Mouse (Mus musculus) hindbrain, embryonic 14.5 days (tissue): ENCODE data around the gene Slc27a3. TPM values are rescaled to one million over a fixed set of nuclear protein-coding genes. Genes with fewer than 3 reads are reported as not detected.

Experiments
- ATAC-seq: fragments of 200-750 bp; cut with Nextera tagmentation; 2 replicates; pipeline ENCODE4 v1.8.0; 2017; ENCODE audit warnings: moderate number of reproducible peaks, mild to moderate bottlenecking, moderate TSS enrichment, moderate library complexity; ENCODE audit not compliant: low FRiP score
- DNase-seq: peaks from one replicate; pipeline ENCODE4 v3.0.0-alpha.2; 2015; ENCODE audit warnings: low spot score
- H3K27ac ChIP-seq: fragments of 300-500 bp; sonication (generic); 2 replicates; pipeline ENCODE4 v1.5.1; 2014; ENCODE audit warnings: mild to moderate bottlenecking, moderate library complexity
- H3K27me3 ChIP-seq: fragments of 300-500 bp; sonication (generic); 2 replicates; pipeline ENCODE4 v1.6.1; 2014; ENCODE audit warnings: mild to moderate bottlenecking, low read length, mixed read lengths; ENCODE audit not compliant: control insufficient read depth, insufficient read depth
- H3K36me3 ChIP-seq: fragments of 300-500 bp; sonication (generic); replicated peaks from 2 replicates; pipeline ENCODE4 v1.6.1; 2014; ENCODE audit not compliant: control insufficient read depth, insufficient read depth
- H3K4me1 ChIP-seq: fragments of 300-500 bp; sonication (generic); replicated peaks from 2 replicates; pipeline ENCODE4 v1.6.1; 2014; ENCODE audit warnings: antibody characterized with exemption, low read length, mixed read lengths; ENCODE audit not compliant: control insufficient read depth, insufficient read depth
- H3K4me2 ChIP-seq: fragments of 300-500 bp; sonication (generic); replicated peaks from 2 replicates; pipeline ENCODE4 v1.6.1; 2014; ENCODE audit warnings: mild to moderate bottlenecking, moderate library complexity
- H3K4me3 ChIP-seq: fragments of 300-500 bp; sonication (generic); replicated peaks from 2 replicates; pipeline ENCODE4 v1.5.1; 2014; ENCODE audit warnings: mild to moderate bottlenecking, low read length
- H3K9ac ChIP-seq: fragments of 300-500 bp; sonication (generic); 2 replicates; pipeline ENCODE4 v1.6.1; 2014
- H3K9me3 ChIP-seq: fragments of 300-500 bp; sonication (generic); 2 replicates; pipeline ENCODE4 v1.6.1; 2016; ENCODE audit warnings: low read length; ENCODE audit not compliant: control insufficient read depth
- WGBS: fragments of 180-500 bp; shearing (Covaris S2); extraction: QIAGEN DNeasy Blood & Tissue Kit; methylation state at CpG from one replicate; pipeline ENCODE4 v1.1.7; 2014; 5-methylcytosine and 5-hydroxymethylcytosine counted together
- polyA plus RNA-seq: library from polyadenylated mRNA; unstranded; fragments of >200 nt; fragmentation: Nextera tagmentation; extraction: Ambion mirVana; gene quantifications from 2 replicates; pipeline ENCODE4 v1.2.1, GENCODE M21; 2014

The Slc27a3 gene
- polyA plus RNA-seq, 1 experiment from 2014 or later, result 24.1 TPM

- H3K4me3 ChIP-seq, result no peak overlapping the region
- no peak overlapping the region for H3K4me2 ChIP-seq
- ATAC-seq (no peak), DNase-seq (no peak)
- H3K9ac ChIP-seq, result no peak overlapping the region
- no peak overlapping the region for H3K27ac ChIP-seq
- H3K27me3 ChIP-seq, result no peaks in the 10 kb centered on the region
- 76% methylated on average over 7 of the region's 7 CpGs for WGBS
- no peaks in the 10 kb centered on the region for H3K9me3 ChIP-seq
- peaks cover 27% of the 10 kb centered on the region for H3K36me3 ChIP-seq
- H3K4me1 ChIP-seq, result peaks cover 20% of the 10 kb centered on the region
These were observed 4.8 kb downstream of the Slc27a3 start for GRCm38 (mm10) chr3:90384851-90385375.

DNA sequence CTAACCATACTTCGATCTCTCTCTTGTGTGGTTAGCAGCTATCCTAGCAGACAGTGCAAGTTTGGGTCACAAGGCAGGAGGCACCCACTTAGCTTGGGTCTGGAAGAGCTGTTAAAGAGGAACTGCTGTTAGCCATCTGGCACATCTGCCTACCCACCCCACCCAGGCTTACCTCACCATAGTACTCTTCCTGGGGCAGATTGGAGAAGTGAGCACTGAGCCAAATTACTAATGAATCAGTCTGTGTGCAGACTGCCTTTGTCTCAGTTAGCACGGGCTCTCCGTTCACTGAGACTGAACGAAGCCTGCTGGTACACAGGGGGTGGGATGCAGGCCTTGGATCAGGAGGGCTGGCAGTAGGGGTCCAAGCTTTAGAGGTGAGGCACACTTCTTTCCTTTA is 6.0 kb downstream of the Slc27a3 start:
- H3K27ac ChIP-seq, result peak overlapping the region; percentile 49
- H3K4me1 ChIP-seq, result peaks cover 20% of the 10 kb centered on the region
- H3K4me3 ChIP-seq, result no peak overlapping the region
- no peaks in the 10 kb centered on the region for H3K27me3 ChIP-seq
- H3K4me2 ChIP-seq, result no peak overlapping the region
- 0 out of 2 replicates have a peak, but pooled peaks have one; percentile 35 for ATAC-seq
- WGBS, result 58% methylated on average over 4 of the region's 4 CpGs
- H3K9me3 ChIP-seq, result no peaks in the 10 kb centered on the region
- H3K36me3 ChIP-seq, result peaks cover 27% of the 10 kb centered on the region
- no peak for DNase-seq
- H3K9ac ChIP-seq, result no peak overlapping the region

DNA sequence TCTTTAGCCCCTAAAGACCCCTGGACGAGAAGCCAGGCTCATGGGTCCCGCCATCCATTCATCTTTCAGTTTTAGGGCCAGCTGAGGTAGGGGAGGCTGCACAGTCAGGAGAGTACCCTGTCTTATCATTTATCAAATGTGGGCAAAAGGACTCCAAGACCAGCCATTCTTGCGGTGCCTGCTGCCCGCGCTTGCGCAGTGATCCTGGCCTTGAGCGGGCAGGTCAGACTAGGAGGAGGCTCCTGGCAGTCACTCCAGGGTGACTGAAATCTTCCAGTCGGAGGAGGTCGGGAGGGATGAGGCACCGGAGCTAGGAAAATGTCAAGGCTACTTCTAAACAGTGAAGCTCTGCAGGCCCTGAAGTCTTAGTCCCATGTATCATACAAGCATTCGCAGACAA is 8.0 kb downstream of the Slc27a3 start:
- H3K36me3 ChIP-seq, result peaks cover 20% of the 10 kb centered on the region
- no peak overlapping the region for H3K27ac ChIP-seq
- WGBS, result 74% methylated on average over 11 of the region's 11 CpGs
- H3K4me1 ChIP-seq, result peaks cover under 1% of the 10 kb centered on the region
- DNase-seq (no peak), ATAC-seq (no peak)
- no peaks in the 10 kb centered on the region for H3K27me3 ChIP-seq
- no peak overlapping the region for H3K9ac ChIP-seq
- no peaks in the 10 kb centered on the region for H3K9me3 ChIP-seq
- H3K4me3 ChIP-seq, result no peak overlapping the region
- H3K4me2 ChIP-seq, result no peak overlapping the region

DNA sequence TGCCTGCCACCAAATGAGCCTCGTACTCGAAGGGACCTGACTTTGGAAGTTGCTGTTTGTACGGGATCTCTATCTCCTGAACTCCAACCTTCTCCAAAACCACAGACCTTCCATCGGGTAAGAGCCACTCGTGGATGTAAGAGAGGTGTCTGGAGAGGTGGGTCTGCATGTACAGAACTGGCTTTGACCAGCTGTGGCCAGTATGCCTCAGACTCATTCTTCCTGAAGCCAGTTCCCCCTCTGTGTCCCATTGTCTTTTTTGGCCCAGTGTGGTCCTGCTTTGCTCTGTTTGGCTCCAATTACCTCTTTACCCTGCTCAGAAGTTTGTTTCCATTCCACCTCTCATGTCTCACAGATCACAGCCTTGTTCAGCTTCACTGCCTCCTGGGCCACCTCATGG is 11.2 kb downstream of the Slc27a3 start:
- no peaks in the 10 kb centered on the region for H3K9me3 ChIP-seq
- no peak for DNase-seq
- no peak overlapping the region for H3K27ac ChIP-seq
- H3K4me3 ChIP-seq, result no peak overlapping the region
- ATAC-seq, result no peak
- no peaks in the 10 kb centered on the region for H3K27me3 ChIP-seq
- WGBS, result 81% methylated on average over 5 of the region's 5 CpGs
- no peak overlapping the region for H3K9ac ChIP-seq
- no peak overlapping the region for H3K4me2 ChIP-seq
- H3K4me1 ChIP-seq, result peaks cover 5% of the 10 kb centered on the region; the same call in 1 of the 2 replicates
- no peaks in the 10 kb centered on the region for H3K36me3 ChIP-seq

- Histone ChIP-seq H3K9me3 (no peaks in the 10 kb centered on the region), H3K4me1 (peaks cover 5% of the 10 kb centered on the region; the same call in 1 of the 2 replicates), H3K4me2 (no peak overlapping the region), H3K9ac (no peak overlapping the region; the same call in 1 of the 2 replicates), H3K27me3 (no peaks in the 10 kb centered on the region), H3K4me3 (no peak overlapping the region), H3K36me3 (no peaks in the 10 kb centered on the region), H3K27ac (0 out of 2 replicates have a peak overlapping the region, but pooled peaks have one; percentile 17)
- WGBS, result 20% methylated on average over 1 of the region's 1 CpGs
- ATAC-seq (peak; percentile 22; the same call in 1 of the 2 replicates), DNase-seq (no peak)
These were observed 13.5 kb downstream of the Slc27a3 start for GRCm38 (mm10) chr3:90376247-90376585.

DNA sequence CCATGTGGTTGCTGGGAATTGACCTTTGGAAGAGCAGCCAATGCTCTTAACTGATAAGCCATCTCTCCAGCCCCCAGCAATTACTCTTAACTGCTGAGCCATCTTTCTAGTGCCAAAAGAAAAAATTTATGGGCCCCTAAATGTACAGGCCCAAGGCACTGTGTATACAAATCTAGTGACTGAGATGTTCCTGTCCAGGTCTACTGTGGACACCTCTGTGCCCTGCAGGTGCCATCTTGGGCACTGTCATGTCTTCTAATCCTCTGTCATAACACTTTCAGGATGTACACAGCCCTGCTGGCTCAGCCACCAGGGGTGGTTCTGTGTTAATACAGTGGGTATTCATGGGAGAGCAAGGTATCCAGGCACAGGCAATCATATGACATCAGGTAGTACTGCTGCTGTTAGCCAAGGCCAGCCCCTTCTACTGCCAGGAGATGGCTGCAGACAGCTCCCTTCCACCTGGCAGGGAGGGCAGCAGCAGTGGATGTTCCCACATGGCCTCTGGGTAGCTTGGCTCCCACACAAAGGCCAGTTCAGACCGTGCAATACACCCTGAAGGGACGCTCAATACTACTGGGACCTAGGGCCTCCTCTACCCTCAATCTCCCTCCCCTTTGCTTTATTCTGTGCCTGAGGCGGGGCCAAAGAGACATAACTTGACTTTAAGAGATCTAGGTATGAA is 14.0 kb downstream of the Slc27a3 start:
- DNase-seq, result no peak
- H3K27me3 ChIP-seq, result no peaks in the 10 kb centered on the region
- no peaks in the 10 kb centered on the region for H3K36me3 ChIP-seq
- ATAC-seq, result 0 out of 2 replicates have a peak, but pooled peaks have one; percentile 25
- H3K27ac ChIP-seq, result no peak overlapping the region
- H3K9me3 ChIP-seq, result no peaks in the 10 kb centered on the region
- 9% methylated on average over 3 of the region's 3 CpGs for WGBS
- no peak overlapping the region for H3K9ac ChIP-seq
- H3K4me2 ChIP-seq, result no peak overlapping the region
- H3K4me3 ChIP-seq, result no peak overlapping the region
- peaks cover 5% of the 10 kb centered on the region; the same call in 1 of the 2 replicates for H3K4me1 ChIP-seq

DNA sequence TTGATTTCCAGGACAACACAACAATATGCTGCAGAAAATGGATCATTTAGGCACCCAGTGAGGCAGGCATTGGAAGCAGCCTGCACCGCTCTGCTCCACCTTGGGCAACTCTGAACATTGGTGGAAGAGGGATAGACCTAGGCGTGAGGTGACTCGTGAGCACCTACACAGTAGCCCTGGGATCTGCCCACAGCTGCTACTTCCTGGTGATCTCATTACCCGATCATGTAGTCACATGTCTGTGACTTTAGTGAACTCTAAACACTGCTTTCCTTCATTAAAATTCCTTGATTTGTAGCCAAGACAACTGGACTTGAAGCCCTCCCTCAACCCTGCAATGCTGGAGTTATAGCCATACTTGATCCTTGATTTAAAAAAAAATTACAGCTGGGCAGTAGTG is 15.4 kb downstream of the Slc27a3 start:
- Histone ChIP-seq H3K4me1 (peaks cover 5% of the 10 kb centered on the region; the same call in 1 of the 2 replicates), H3K36me3 (no peaks in the 10 kb centered on the region), H3K4me2 (no peak overlapping the region), H3K27me3 (no peaks in the 10 kb centered on the region), H3K27ac (no peak overlapping the region), H3K4me3 (no peak overlapping the region), H3K9ac (no peak overlapping the region), H3K9me3 (no peaks in the 10 kb centered on the region)
- 95% methylated on average over 4 of the region's 4 CpGs for WGBS
- no peak for DNase-seq
- no peak for ATAC-seq

GRCm38 (mm10) chr3:90373432-90374028 is 16.2 kb downstream of the Slc27a3 start:
- Histone ChIP-seq H3K4me1 (peaks cover 5% of the 10 kb centered on the region; the same call in 1 of the 2 replicates), H3K9me3 (no peaks in the 10 kb centered on the region), H3K27ac (no peak overlapping the region), H3K36me3 (no peaks in the 10 kb centered on the region), H3K9ac (no peak overlapping the region), H3K27me3 (no peaks in the 10 kb centered on the region), H3K4me2 (no peak overlapping the region), H3K4me3 (no peak overlapping the region)
- DNase-seq (peak; percentile 89), ATAC-seq (peak; percentile 78)
- 28% methylated on average over 4 of the region's 4 CpGs for WGBS

DNA sequence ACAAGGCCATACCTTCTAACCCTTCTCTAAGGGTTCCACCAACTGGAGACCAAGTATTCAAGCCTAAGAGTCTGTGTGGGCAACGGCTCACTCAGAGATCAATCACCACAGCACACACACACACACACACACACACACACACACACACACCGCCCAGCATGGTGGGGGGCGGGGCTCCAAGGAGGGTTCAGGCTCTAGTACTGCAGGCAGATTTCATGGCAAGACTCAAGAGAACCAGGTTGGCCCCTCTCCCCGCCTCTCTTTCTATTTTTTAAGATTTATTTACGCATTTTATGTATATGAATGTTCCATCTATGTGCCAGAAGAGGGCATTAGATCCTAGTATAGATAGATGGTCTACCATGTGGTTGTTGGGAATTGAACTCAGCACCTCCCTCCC is 16.9 kb downstream of the Slc27a3 start:
- Histone ChIP-seq H3K4me1 (peaks cover 5% of the 10 kb centered on the region; the same call in 1 of the 2 replicates), H3K4me2 (no peak overlapping the region), H3K36me3 (no peaks in the 10 kb centered on the region), H3K27ac (no peak overlapping the region), H3K9ac (no peak overlapping the region), H3K27me3 (no peaks in the 10 kb centered on the region), H3K9me3 (no peaks in the 10 kb centered on the region), H3K4me3 (no peak overlapping the region)
- no peak for DNase-seq
- ATAC-seq, result 0 out of 2 replicates have a peak, but pooled peaks have one; percentile 12
- WGBS, result 64% methylated on average over 5 of the region's 5 CpGs
